Mouse (Mus musculus) cerebellum, adult 8-10 months (tissue): ENCODE measurements around the gene Ttc28.

Experiments used
- DNase-seq: peaks from one replicate; pipeline ENCODE4 v3.0.0; 2022

Gene Ttc28

GRCm38 (mm10) chr5:110960890-110961289 lies 81.3 kb downstream of the Ttc28 start:
- DNase-seq, result no peak

GRCm38 (mm10) chr5:110967483-110968055 lies 88.0 kb downstream of the Ttc28 start:
- DNase-seq, result no peak

- no peak for DNase-seq
These were observed 89.0 kb downstream of the Ttc28 start for GRCm38 (mm10) chr5:110968566-110968965.

GRCm38 (mm10) chr5:110970162-110970780 lies 90.7 kb downstream of the Ttc28 start:
- no peak for DNase-seq

- DNase-seq, result no peak
These were observed 97.1 kb downstream of the Ttc28 start for GRCm38 (mm10) chr5:110976721-110977120.

- DNase-seq, result no peak
These were observed 98.2 kb downstream of the Ttc28 start for GRCm38 (mm10) chr5:110977796-110978195.

GRCm38 (mm10) chr5:110978461-110978860 lies 98.9 kb downstream of the Ttc28 start:
- DNase-seq, result peak; percentile 52

- peak; percentile 32 for DNase-seq
These were observed 99.6 kb downstream of the Ttc28 start for GRCm38 (mm10) chr5:110979011-110979860.

- no peak for DNase-seq
These were observed 100.3 kb downstream of the Ttc28 start for GRCm38 (mm10) chr5:110979861-110980346.

- no peak for DNase-seq
These were observed 101.0 kb downstream of the Ttc28 start for GRCm38 (mm10) chr5:110980576-110980975.

GRCm38 (mm10) chr5:110982436-110982835 lies 102.8 kb downstream of the Ttc28 start:
- DNase-seq, result peak; percentile 25

- no peak for DNase-seq
These were observed 104.6 kb downstream of the Ttc28 start for GRCm38 (mm10) chr5:110984136-110984681.

- DNase-seq, result no peak
These were observed 117.4 kb downstream of the Ttc28 start for GRCm38 (mm10) chr5:110996835-110997539.

GRCm38 (mm10) chr5:110997692-110998091 lies 118.1 kb downstream of the Ttc28 start:
- peak; percentile 17 for DNase-seq

- DNase-seq, result no peak
These were observed 118.7 kb downstream of the Ttc28 start for GRCm38 (mm10) chr5:110998298-110998697.

- DNase-seq, result no peak
These were observed 121.3 kb downstream of the Ttc28 start for GRCm38 (mm10) chr5:111000953-111001352.

- no peak for DNase-seq
These were observed 123.6 kb downstream of the Ttc28 start for GRCm38 (mm10) chr5:111003220-111003619.

GRCm38 (mm10) chr5:111003750-111004149 lies 124.1 kb downstream of the Ttc28 start:
- DNase-seq, result no peak

- peak; percentile 38 for DNase-seq
These were observed 126.9 kb downstream of the Ttc28 start for GRCm38 (mm10) chr5:111006272-111007135.

GRCm38 (mm10) chr5:111007136-111007500 lies 127.5 kb downstream of the Ttc28 start:
- DNase-seq, result no peak

- DNase-seq, result peak; percentile 29
These were observed 128.3 kb downstream of the Ttc28 start for GRCm38 (mm10) chr5:111007900-111008299.

- no peak for DNase-seq
These were observed 128.8 kb downstream of the Ttc28 start for GRCm38 (mm10) chr5:111008431-111008830.
